27 mouse cellular contexts compared by ENCODE assay signal in genomic region chr4:103802439-103802838, GRCm38 (mm10).
"Had no signal": no experiment of that assay in that cellular context is flagged by ENCODE, and none has a peak within 500 bp of the region (broad histone marks: within the 10 kb centered on the region; RNA-seq: fewer than 3 reads in every experiment).

No protein-coding gene starts in this region.

- H3K4me3 ChIP-seq: gastrocnemius, adult 2 months; heart, embryonic 10.5 days; heart, embryonic 12.5 days; hindbrain, embryonic 10.5 days; hindbrain, embryonic 12.5 days; intestine, embryonic 15.5 days; kidney, embryonic 15.5 days; limb, embryonic 12.5 days; limb, embryonic 15.5 days; liver, embryonic 12.5 days had no signal

- H3K4me1 ChIP-seq: heart, embryonic 10.5 days; heart, embryonic 12.5 days; hindbrain, embryonic 10.5 days; hindbrain, embryonic 12.5 days; intestine, embryonic 15.5 days; kidney, embryonic 15.5 days; limb, embryonic 12.5 days; limb, embryonic 15.5 days; liver, embryonic 12.5 days had no signal

- ATAC-seq: hindbrain, embryonic 16.5 days; inflammation-experienced regulatory T-cells, adult 6 months; intestine, postnatal 0 days; liver, embryonic 12.5 days had no signal

- H3K27me3 ChIP-seq: heart, embryonic 12.5 days; hindbrain, embryonic 12.5 days; intestine, embryonic 15.5 days; kidney, embryonic 15.5 days; limb, embryonic 12.5 days; limb, embryonic 15.5 days; liver, embryonic 12.5 days had no signal

- H3K27ac ChIP-seq: gastrocnemius, adult 2 months; heart, embryonic 10.5 days; hindbrain, embryonic 10.5 days; hindbrain, embryonic 12.5 days; hindbrain, embryonic 14.5 days; intestine, embryonic 15.5 days; kidney, embryonic 15.5 days; kidney, postnatal 0 days; limb, embryonic 12.5 days; limb, embryonic 15.5 days; liver, embryonic 12.5 days; liver, embryonic 14.5 days had no signal

- H3K4me2 ChIP-seq: heart, embryonic 12.5 days; hindbrain, embryonic 12.5 days; hindbrain, embryonic 14.5 days; intestine, embryonic 15.5 days; kidney, embryonic 15.5 days; limb, embryonic 12.5 days; limb, embryonic 15.5 days; liver, embryonic 12.5 days had no signal

- DNase-seq: gastrocnemius, adult 2 months; gastrocnemius, postnatal 10 days; gastrocnemius, postnatal 25 days; heart, adult 18-20 months; heart, postnatal 10 days; heart, postnatal 4 days; kidney, adult 2 months; kidney, adult 9 months; kidney, postnatal 14 days; kidney, postnatal 36 days; layer of hippocampus, postnatal 36 days; left cerebral cortex, postnatal 4 days had no signal

- H3K9me3 ChIP-seq: heart, embryonic 10.5 days; heart, embryonic 12.5 days; hindbrain, embryonic 10.5 days; hindbrain, embryonic 12.5 days; intestine, embryonic 15.5 days; kidney, embryonic 15.5 days; limb, embryonic 12.5 days; limb, embryonic 15.5 days; liver, embryonic 12.5 days had no signal

- H3K9ac ChIP-seq: heart, embryonic 12.5 days; hindbrain, embryonic 12.5 days; hindbrain, embryonic 14.5 days; intestine, embryonic 15.5 days; kidney, embryonic 15.5 days; limb, embryonic 12.5 days; limb, embryonic 15.5 days; liver, embryonic 12.5 days; liver, embryonic 14.5 days had no signal

- H3K36me3 ChIP-seq: heart, embryonic 10.5 days; heart, embryonic 12.5 days; hindbrain, embryonic 10.5 days; hindbrain, embryonic 12.5 days; intestine, embryonic 15.5 days; kidney, embryonic 15.5 days; limb, embryonic 12.5 days; limb, embryonic 15.5 days; liver, embryonic 12.5 days had no signal
